Mouse (Mus musculus) E14TG2a.4 (cell line): ENCODE results near the gene Nol11.
A peak's percentile ranks its signal among the peaks of the same experiment; 100 is the strongest.
"Not testable (repeated sequence)": the region's sequence is repeated elsewhere in the genome, so short reads cannot be mapped to it uniquely, and the experiment has no call there.

Source experiments
- H3K27me3 ChIP-seq: 2 replicates; pipeline ENCODE4 v1.6.1; 2014; ENCODE audit warnings: low read length, control low read depth; ENCODE audit not compliant: insufficient read depth
- H3K36me3 ChIP-seq: 2 replicates; pipeline ENCODE4 v1.6.1; 2014; ENCODE audit warnings: low read length, control low read depth; ENCODE audit not compliant: insufficient read depth
- H3K4me1 ChIP-seq: replicated peaks from 2 replicates; pipeline ENCODE4 v1.6.1; 2014; ENCODE audit warnings: low read depth, low read length, control low read depth
- H3K4me3 ChIP-seq: replicated peaks from 2 replicates; pipeline ENCODE4 v1.5.1; 2014; ENCODE audit warnings: mild to moderate bottlenecking, low read length
- H3K9me3 ChIP-seq: 2 replicates; pipeline ENCODE4 v1.6.1; 2014; ENCODE audit warnings: low read length, control low read depth
- CTCF ChIP-seq: conservative IDR thresholded peaks from 2 replicates; pipeline ENCODE4 v1.5.1; 2014; ENCODE audit warnings: low read length
- NANOG ChIP-seq: IDR thresholded peaks from 2 replicates; pipeline ENCODE4 v1.6.1; 2014; ENCODE audit warnings: borderline replicate concordance, low read length, mixed read lengths
- POU5F1 ChIP-seq: IDR thresholded peaks from 2 replicates; pipeline ENCODE4 v1.6.1; 2014; ENCODE audit warnings: low read length, borderline replicate concordance

Gene Nol11

DNA sequence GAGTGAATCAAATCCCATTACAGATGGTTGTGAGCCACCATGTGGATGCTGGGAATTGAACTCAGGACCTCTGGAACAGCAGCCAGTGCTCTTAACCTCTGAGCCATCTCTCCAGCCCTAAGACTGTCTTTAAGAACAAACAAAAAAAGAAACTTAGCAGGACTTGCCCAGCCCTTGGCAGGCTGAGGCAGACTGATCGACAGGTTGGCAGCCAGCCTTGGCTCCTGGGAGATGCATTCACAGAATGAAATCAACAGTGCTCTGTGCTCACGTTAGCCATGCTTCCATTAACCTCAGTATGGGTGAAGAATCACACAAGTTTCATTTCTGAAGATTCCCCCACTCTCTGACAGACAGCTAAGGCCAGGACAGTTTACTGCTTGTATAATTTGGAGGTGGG is 1.2 kb upstream of the Nol11 start:
- Histone ChIP-seq H3K36me3 (peaks cover 21% of the 10 kb centered on the region), H3K4me3 (no peak overlapping the region), H3K4me1 (peaks cover 32% of the 10 kb centered on the region), H3K9me3 (no peaks in the 10 kb centered on the region), H3K27me3 (no peaks in the 10 kb centered on the region)
- no peak for TF ChIP-seq CTCF
- no peak for TF ChIP-seq NANOG
- TF ChIP-seq POU5F1 = no peak

DNA sequence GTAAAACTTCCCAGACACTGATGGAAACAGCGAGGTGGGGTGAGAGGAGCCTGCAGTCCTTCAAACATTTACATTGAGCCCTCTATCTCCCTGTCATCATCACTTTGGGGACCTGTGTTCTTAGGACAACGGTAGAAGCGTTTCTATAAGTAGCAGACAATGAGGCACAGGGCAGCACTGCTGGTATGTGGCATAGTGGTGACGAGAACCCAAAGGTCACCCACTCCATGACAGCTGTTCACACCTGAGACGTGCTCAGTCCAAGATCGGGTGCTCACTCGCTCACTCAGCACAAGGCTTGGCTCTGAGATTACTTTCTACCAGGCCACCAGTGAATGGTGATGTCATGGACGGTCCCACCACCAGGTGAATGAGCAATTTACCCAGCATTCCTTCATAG is 5.4 kb downstream of the Nol11 start:
- H3K27me3 ChIP-seq = no peaks in the 10 kb centered on the region
- H3K9me3 ChIP-seq = no peaks in the 10 kb centered on the region
- H3K4me3 ChIP-seq = no peak overlapping the region
- peaks cover 13% of the 10 kb centered on the region for H3K4me1 ChIP-seq
- TF ChIP-seq NANOG (no peak), CTCF (no peak), POU5F1 (no peak)
- H3K36me3 ChIP-seq = peaks cover 87% of the 10 kb centered on the region

DNA sequence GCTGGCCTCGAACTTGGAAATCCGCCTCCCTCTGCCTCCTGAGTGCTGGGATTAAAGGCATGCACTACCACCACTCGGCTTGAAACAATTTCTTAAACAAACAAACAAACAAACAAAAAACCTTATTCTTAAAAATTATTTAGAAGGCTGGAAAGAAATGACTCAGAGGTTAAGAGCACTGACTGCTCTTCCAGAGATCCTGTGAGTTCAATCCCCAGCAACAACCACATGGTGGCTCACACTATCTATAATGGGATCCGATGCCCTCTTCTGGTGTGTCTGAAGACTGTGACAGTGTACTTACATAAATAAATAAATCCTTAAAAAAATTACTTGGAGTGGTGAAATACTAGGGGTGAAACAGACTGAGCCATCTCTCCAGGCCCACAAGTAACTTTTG is 28.0 kb downstream of the Nol11 start:
- Histone ChIP-seq H3K4me1 (peaks cover 10% of the 10 kb centered on the region), H3K36me3 (peaks cover 11% of the 10 kb centered on the region), H3K4me3 (no peak overlapping the region), H3K27me3 (no peaks in the 10 kb centered on the region), H3K9me3 (no peaks in the 10 kb centered on the region)
- TF ChIP-seq NANOG (no peak), POU5F1 (no peak), CTCF (no peak)

DNA sequence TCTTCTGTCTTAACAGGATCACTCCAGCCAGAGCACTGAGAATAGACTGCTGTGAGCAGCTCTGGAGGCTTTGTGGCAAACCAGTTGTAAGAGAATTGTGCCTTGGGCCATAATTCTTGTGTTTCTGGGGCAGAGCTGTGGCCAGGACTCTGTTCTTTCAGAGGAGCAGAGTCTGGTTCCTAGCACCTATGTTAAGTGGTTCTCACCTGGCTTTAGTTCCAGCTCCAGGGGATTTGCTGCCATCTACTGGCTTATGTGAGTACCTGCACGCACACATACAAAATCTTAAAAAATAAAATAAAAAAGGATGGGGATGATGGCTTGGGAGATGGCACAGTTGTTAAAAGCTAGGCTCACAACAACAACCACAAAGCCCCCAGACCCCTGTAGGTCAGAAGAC is 30.1 kb downstream of the Nol11 start:
- Histone ChIP-seq H3K9me3 (no peaks in the 10 kb centered on the region), H3K36me3 (no peaks in the 10 kb centered on the region)
- no peak for TF ChIP-seq POU5F1
- TF ChIP-seq CTCF = peak; percentile 90

DNA sequence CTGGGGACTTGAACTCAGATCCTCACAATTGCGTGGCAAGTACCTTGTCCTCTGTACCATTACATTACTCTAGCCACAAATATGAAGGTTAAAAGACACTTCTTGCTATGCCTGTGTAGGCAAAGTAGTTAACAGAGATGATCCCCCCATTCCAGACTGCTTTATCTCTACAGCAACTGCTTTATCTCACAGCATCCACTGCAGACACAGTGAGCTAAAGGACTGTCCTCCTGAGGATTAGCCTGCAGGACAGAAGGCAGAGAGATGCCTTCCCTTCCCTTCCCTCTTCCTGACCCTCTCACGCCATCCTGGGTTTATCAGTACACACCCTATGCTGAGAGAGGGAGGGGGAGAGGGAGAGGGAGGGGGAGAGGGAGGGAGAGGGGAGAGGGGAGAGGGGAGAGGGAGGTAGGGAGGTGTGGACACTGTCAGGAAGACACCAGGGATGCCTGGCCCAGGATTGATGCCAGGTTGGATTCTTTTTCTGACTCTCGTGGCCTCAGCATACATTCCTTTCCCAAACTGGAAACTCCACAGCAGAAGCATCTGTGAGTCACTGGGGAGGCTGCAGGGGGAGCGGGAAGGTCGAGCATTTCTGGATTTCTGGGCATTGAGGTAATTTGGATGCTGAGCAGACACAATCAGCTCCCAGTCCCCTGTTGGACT is 32.1 kb downstream of the Nol11 start:
- TF ChIP-seq NANOG (no peak), CTCF (no peak), POU5F1 (no peak)
- H3K27me3 ChIP-seq = no peaks in the 10 kb centered on the region
- H3K9me3 ChIP-seq = no peaks in the 10 kb centered on the region
- H3K4me1 ChIP-seq = peaks cover 31% of the 10 kb centered on the region
- H3K4me3 ChIP-seq = no peak overlapping the region
- H3K36me3 ChIP-seq = no peaks in the 10 kb centered on the region

More for the DNA sequence above, 30.1 kb downstream of the Nol11 start:
- H3K4me3 ChIP-seq = no peak overlapping the region
- peaks cover 21% of the 10 kb centered on the region for H3K4me1 ChIP-seq
- no peaks in the 10 kb centered on the region for H3K27me3 ChIP-seq

DNA sequence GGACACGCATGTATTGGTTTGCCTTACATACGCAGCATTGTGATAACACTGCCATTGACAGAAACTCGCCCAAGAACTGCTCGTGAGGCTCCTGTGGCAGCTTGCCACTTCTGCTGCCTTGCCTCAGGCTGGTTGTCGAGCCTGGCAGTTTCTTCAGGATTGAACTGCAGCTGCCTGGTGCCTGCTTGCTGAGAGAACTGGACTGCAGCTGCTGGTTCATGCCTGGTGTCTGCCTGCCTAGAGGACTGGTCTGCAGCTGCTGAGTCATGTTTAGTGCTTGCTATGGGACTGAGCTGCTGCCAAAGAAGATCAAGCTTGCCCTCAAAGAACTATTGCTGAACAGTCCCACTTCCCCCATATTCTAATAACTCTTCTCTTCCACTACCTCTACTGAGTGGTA is 33.9 kb downstream of the Nol11 start:
- no peaks in the 10 kb centered on the region for H3K9me3 ChIP-seq
- no peaks in the 10 kb centered on the region for H3K36me3 ChIP-seq
- peaks cover 31% of the 10 kb centered on the region for H3K4me1 ChIP-seq
- TF ChIP-seq NANOG (no peak), POU5F1 (no peak), CTCF (no peak; the same call in 1 of the 2 replicates)
- H3K4me3 ChIP-seq = no peak overlapping the region
- no peaks in the 10 kb centered on the region for H3K27me3 ChIP-seq

DNA sequence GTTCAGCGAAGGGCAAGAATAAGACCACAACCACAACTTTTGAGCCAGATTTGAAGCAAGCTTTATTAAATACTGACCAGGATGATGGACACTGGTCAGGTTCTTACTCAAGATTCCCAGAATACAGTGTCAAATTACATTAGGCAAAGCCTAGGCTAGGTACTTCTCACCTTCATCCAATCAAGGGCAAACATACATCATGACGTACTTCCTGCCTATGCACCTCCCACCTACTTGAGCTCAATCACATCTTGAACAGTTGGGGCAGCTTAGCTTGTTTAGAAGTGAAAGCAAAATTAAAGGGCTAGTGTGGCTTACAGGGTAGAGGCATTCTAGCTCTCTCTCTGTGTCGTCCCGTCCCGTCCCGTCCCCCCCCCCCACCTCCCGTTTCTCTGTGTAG is 34.8 kb downstream of the Nol11 start:
- Histone ChIP-seq H3K27me3 (no peaks in the 10 kb centered on the region), H3K4me1 (peaks cover 31% of the 10 kb centered on the region), H3K4me3 (peak overlapping the region; percentile 18), H3K36me3 (no peaks in the 10 kb centered on the region), H3K9me3 (no peaks in the 10 kb centered on the region)
- TF ChIP-seq NANOG (no peak), CTCF (no peak), POU5F1 (no peak)

DNA sequence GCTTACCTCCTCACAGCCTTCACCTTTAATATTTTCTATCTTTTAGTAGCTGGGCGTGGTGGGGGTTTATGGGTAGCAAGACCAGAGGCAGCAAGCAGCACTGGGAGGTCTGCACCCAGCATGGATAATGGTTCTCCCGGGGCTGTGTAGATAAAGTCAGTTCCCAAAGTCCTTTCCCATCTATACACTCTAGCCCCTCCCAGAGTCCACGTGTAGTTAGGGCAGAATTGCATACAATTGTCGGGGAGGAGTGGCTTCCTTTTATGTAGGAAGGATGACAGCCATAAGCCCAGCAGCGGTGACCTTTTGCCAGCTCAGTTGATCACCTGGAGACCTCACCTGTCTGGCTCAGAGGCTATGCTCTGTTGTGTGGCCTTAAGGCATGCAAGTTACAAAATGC is 35.5 kb downstream of the Nol11 start:
- TF ChIP-seq CTCF (no peak), POU5F1 (no peak), NANOG (no peak)
- Histone ChIP-seq H3K4me3 (peak overlapping the region; percentile 18), H3K9me3 (no peaks in the 10 kb centered on the region), H3K4me1 (peaks cover 29% of the 10 kb centered on the region), H3K36me3 (no peaks in the 10 kb centered on the region), H3K27me3 (no peaks in the 10 kb centered on the region)

DNA sequence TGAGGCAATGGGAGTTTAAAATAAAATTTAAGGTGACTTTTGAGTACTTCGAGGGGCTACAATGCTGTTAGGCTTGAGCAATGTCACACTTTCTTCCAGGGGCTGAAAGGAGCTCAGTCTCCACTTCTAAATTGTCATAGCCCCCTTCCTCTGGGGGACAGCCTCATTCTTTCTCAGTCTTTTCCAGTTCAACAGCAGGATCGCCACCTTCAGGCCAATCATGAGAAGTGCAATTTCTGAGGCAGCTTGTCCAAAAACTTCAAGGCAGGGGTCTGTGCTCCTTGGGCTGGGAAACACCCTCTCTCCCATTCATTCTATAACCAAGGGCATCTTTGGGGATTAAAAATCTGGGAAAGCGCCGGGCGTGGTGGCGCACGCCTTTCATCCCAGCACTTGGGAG is 37.4 kb downstream of the Nol11 start:
- TF ChIP-seq POU5F1 (no peak), NANOG (no peak), CTCF (peak; percentile 63)
- H3K36me3 ChIP-seq = no peaks in the 10 kb centered on the region
- no peaks in the 10 kb centered on the region for H3K9me3 ChIP-seq
- no peak overlapping the region for H3K4me3 ChIP-seq
- peaks cover 28% of the 10 kb centered on the region for H3K4me1 ChIP-seq
- no peaks in the 10 kb centered on the region for H3K27me3 ChIP-seq

DNA sequence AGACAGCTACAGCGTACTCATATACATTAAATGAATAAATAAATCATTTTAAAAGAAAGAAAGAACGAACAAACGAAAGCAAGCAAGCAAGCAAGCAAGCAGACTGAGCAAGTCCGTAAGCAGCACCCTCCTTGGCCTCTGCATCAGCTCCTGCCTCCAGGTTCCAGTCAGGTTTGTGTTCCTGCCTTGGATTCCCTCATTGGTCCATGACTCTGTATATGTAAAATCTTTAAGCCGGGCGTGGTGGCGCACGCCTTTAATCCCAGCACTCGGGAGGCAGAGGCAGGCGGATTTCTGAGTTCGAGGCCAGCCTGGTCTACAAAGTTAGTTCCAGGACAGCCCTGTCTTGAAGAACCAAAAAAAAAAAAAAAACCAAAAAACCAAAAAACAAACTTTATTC is 45.2 kb downstream of the Nol11 start:
- not testable (repeated sequence) for H3K27me3 ChIP-seq, H3K9me3 ChIP-seq, H3K36me3 ChIP-seq, H3K4me3 ChIP-seq
- peaks cover 44% of the 10 kb centered on the region for H3K4me1 ChIP-seq
